Mouse (Mus musculus): ENCODE data around the gene Mslnl. TPM values are rescaled to one million over a fixed set of nuclear protein-coding genes. Genes with fewer than 3 reads are reported as not detected.
"Not testable (repeated sequence)": the region's sequence is repeated elsewhere in the genome, so short reads cannot be mapped to it uniquely, and the experiment has no call there.

Gene Mslnl
- polyA plus RNA-seq, 1 experiment from 2014 or later, result 0.05 TPM

GRCm38 (mm10) chr17:25728009-25728270, 7.9 kb upstream of the Mslnl start:
- WGBS, result 14% methylated on average over 4 of the region's 4 CpGs
- Histone ChIP-seq H3K27ac (ENCODE audit: low read length) (peak overlapping the region; percentile 38), H3K4me2 (ENCODE audit: low read depth, low read length) (peak overlapping the region; percentile 93), H3K9me3 (replicated peaks; ENCODE audit: control insufficient read depth, low read length) (no peaks in the 10 kb centered on the region), H3K27me3 (ENCODE audit: control insufficient read depth, insufficient read depth, low read length) (no peaks in the 10 kb centered on the region), H3K9ac (ENCODE audit: low read length) (peak overlapping the region; percentile 96), H3K36me3 (ENCODE audit: control insufficient read depth, insufficient read depth, low read length) (no peaks in the 10 kb centered on the region), H3K4me3 (replicated peaks; ENCODE audit: low read length) (peak overlapping the region; percentile 78), H3K4me1 (ENCODE audit: control insufficient read depth, insufficient read depth, low read length) (peaks cover 16% of the 10 kb centered on the region)
- ATAC-seq (ENCODE audit: insufficient read depth, low FRiP score), result no peak

- Histone ChIP-seq H3K9me3 (replicated peaks; ENCODE audit: control insufficient read depth, low read length) (no peaks in the 10 kb centered on the region), H3K4me3 (replicated peaks; ENCODE audit: low read length) (no peak overlapping the region), H3K36me3 (ENCODE audit: control insufficient read depth, insufficient read depth, low read length) (no peaks in the 10 kb centered on the region), H3K27me3 (ENCODE audit: control insufficient read depth, insufficient read depth, low read length) (no peaks in the 10 kb centered on the region), H3K9ac (ENCODE audit: low read length) (no peak overlapping the region), H3K27ac (ENCODE audit: low read length) (no peak overlapping the region), H3K4me2 (ENCODE audit: low read depth, low read length) (no peak overlapping the region), H3K4me1 (ENCODE audit: control insufficient read depth, insufficient read depth, low read length) (peaks cover 10% of the 10 kb centered on the region)
- 17% methylated on average over 2 of the region's 2 CpGs for WGBS
- ATAC-seq (ENCODE audit: insufficient read depth, low FRiP score), result no peak
Measured at GRCm38 (mm10) chr17:25732082-25732481, 3.8 kb upstream of the Mslnl start.

- H3K4me3 ChIP-seq (replicated peaks; ENCODE audit: low read length), result no peak overlapping the region
- no peaks in the 10 kb centered on the region for H3K27me3 ChIP-seq (ENCODE audit: control insufficient read depth, insufficient read depth, low read length)
- no peak overlapping the region for H3K27ac ChIP-seq (ENCODE audit: low read length)
- no peak for ATAC-seq (ENCODE audit: insufficient read depth, low FRiP score)
- no peak overlapping the region for H3K4me2 ChIP-seq (ENCODE audit: low read depth, low read length)
- H3K9ac ChIP-seq (ENCODE audit: low read length), result no peak overlapping the region
- no peaks in the 10 kb centered on the region for H3K4me1 ChIP-seq (ENCODE audit: control insufficient read depth, insufficient read depth, low read length)
- no peaks in the 10 kb centered on the region for H3K9me3 ChIP-seq (replicated peaks; ENCODE audit: control insufficient read depth, low read length)
- no peaks in the 10 kb centered on the region for H3K36me3 ChIP-seq (ENCODE audit: control insufficient read depth, insufficient read depth, low read length)
- WGBS, result 78% methylated on average over 5 of the region's 5 CpGs
Measured at GRCm38 (mm10) chr17:25735246-25735645, 596 bp upstream of the Mslnl start.

- no peaks in the 10 kb centered on the region for H3K9me3 ChIP-seq (replicated peaks; ENCODE audit: control insufficient read depth, low read length)
- H3K4me1 ChIP-seq (ENCODE audit: control insufficient read depth, insufficient read depth, low read length), result no peaks in the 10 kb centered on the region
- no peak overlapping the region for H3K4me2 ChIP-seq (ENCODE audit: low read depth, low read length)
- H3K4me3 ChIP-seq (replicated peaks; ENCODE audit: low read length), result no peak overlapping the region
- no peaks in the 10 kb centered on the region for H3K36me3 ChIP-seq (ENCODE audit: control insufficient read depth, insufficient read depth, low read length)
- H3K27me3 ChIP-seq (ENCODE audit: control insufficient read depth, insufficient read depth, low read length), result no peaks in the 10 kb centered on the region
- H3K9ac ChIP-seq (ENCODE audit: low read length), result no peak overlapping the region
- no peak for ATAC-seq (ENCODE audit: insufficient read depth, low FRiP score)
- no peak overlapping the region for H3K27ac ChIP-seq (ENCODE audit: low read length)
- 78% methylated on average over 7 of the region's 7 CpGs for WGBS
Measured at GRCm38 (mm10) chr17:25738861-25739260, 3.0 kb downstream of the Mslnl start.

GRCm38 (mm10) chr17:25741471-25741870, 5.6 kb downstream of the Mslnl start:
- H3K27ac ChIP-seq (ENCODE audit: low read length); H3K9ac ChIP-seq (ENCODE audit: low read length); ATAC-seq (ENCODE audit: insufficient read depth, low FRiP score); H3K36me3 ChIP-seq (ENCODE audit: control insufficient read depth, insufficient read depth, low read length); H3K4me1 ChIP-seq (ENCODE audit: control insufficient read depth, insufficient read depth, low read length); H3K9me3 ChIP-seq (replicated peaks; ENCODE audit: control insufficient read depth, low read length); H3K4me3 ChIP-seq (replicated peaks; ENCODE audit: low read length); H3K4me2 ChIP-seq (ENCODE audit: low read depth, low read length); H3K27me3 ChIP-seq (ENCODE audit: control insufficient read depth, insufficient read depth, low read length): not testable (repeated sequence)
- WGBS, result 74% methylated on average over 12 of the region's 12 CpGs

GRCm38 (mm10) chr17:25743831-25744230, 8.0 kb downstream of the Mslnl start:
- no peak overlapping the region for H3K4me3 ChIP-seq (replicated peaks; ENCODE audit: low read length)
- 89% methylated on average over 9 of the region's 9 CpGs for WGBS
- no peak for ATAC-seq (ENCODE audit: insufficient read depth, low FRiP score)
- no peak overlapping the region for H3K27ac ChIP-seq (ENCODE audit: low read length)
- no peaks in the 10 kb centered on the region for H3K9me3 ChIP-seq (replicated peaks; ENCODE audit: control insufficient read depth, low read length)
- H3K27me3 ChIP-seq (ENCODE audit: control insufficient read depth, insufficient read depth, low read length), result no peaks in the 10 kb centered on the region
- no peaks in the 10 kb centered on the region for H3K4me1 ChIP-seq (ENCODE audit: control insufficient read depth, insufficient read depth, low read length)
- no peak overlapping the region for H3K4me2 ChIP-seq (ENCODE audit: low read depth, low read length)
- H3K36me3 ChIP-seq (ENCODE audit: control insufficient read depth, insufficient read depth, low read length), result no peaks in the 10 kb centered on the region
- no peak overlapping the region for H3K9ac ChIP-seq (ENCODE audit: low read length)

- ATAC-seq (ENCODE audit: insufficient read depth, low FRiP score), result no peak
- 73% methylated on average over 10 of the region's 10 CpGs for WGBS
Measured at GRCm38 (mm10) chr17:25744311-25744710, 8.5 kb downstream of the Mslnl start.

GRCm38 (mm10) chr17:25748238-25748637, 12.4 kb downstream of the Mslnl start:
- H3K4me2 ChIP-seq (ENCODE audit: low read depth, low read length), result no peak overlapping the region
- H3K27me3 ChIP-seq (ENCODE audit: control insufficient read depth, insufficient read depth, low read length), result no peaks in the 10 kb centered on the region
- H3K4me1 ChIP-seq (ENCODE audit: control insufficient read depth, insufficient read depth, low read length), result peaks cover 6% of the 10 kb centered on the region
- WGBS, result 83% methylated on average over 4 of the region's 4 CpGs
- ATAC-seq (ENCODE audit: insufficient read depth, low FRiP score), result no peak
- H3K9ac ChIP-seq (ENCODE audit: low read length), result no peak overlapping the region
- H3K9me3 ChIP-seq (replicated peaks; ENCODE audit: control insufficient read depth, low read length), result no peaks in the 10 kb centered on the region
- H3K27ac ChIP-seq (ENCODE audit: low read length), result no peak overlapping the region
- no peak overlapping the region for H3K4me3 ChIP-seq (replicated peaks; ENCODE audit: low read length)
- no peaks in the 10 kb centered on the region for H3K36me3 ChIP-seq (ENCODE audit: control insufficient read depth, insufficient read depth, low read length)

More at GRCm38 (mm10) chr17:25744311-25744710, 8.5 kb downstream of the Mslnl start:
- no peaks in the 10 kb centered on the region for H3K9me3 ChIP-seq (replicated peaks; ENCODE audit: control insufficient read depth, low read length)
- no peaks in the 10 kb centered on the region for H3K36me3 ChIP-seq (ENCODE audit: control insufficient read depth, insufficient read depth, low read length)
- H3K4me2 ChIP-seq (ENCODE audit: low read depth, low read length), result no peak overlapping the region
- no peaks in the 10 kb centered on the region for H3K27me3 ChIP-seq (ENCODE audit: control insufficient read depth, insufficient read depth, low read length)
- no peaks in the 10 kb centered on the region for H3K4me1 ChIP-seq (ENCODE audit: control insufficient read depth, insufficient read depth, low read length)
- no peak overlapping the region for H3K27ac ChIP-seq (ENCODE audit: low read length)
- H3K9ac ChIP-seq (ENCODE audit: low read length), result no peak overlapping the region
- H3K4me3 ChIP-seq (replicated peaks; ENCODE audit: low read length), result no peak overlapping the region

- Histone ChIP-seq H3K27ac (ENCODE audit: low read length) (no peak overlapping the region), H3K4me3 (replicated peaks; ENCODE audit: low read length) (no peak overlapping the region), H3K4me2 (ENCODE audit: low read depth, low read length) (no peak overlapping the region), H3K27me3 (ENCODE audit: control insufficient read depth, insufficient read depth, low read length) (no peaks in the 10 kb centered on the region), H3K4me1 (ENCODE audit: control insufficient read depth, insufficient read depth, low read length) (peaks cover 6% of the 10 kb centered on the region), H3K36me3 (ENCODE audit: control insufficient read depth, insufficient read depth, low read length) (no peaks in the 10 kb centered on the region), H3K9me3 (replicated peaks; ENCODE audit: control insufficient read depth, low read length) (no peaks in the 10 kb centered on the region), H3K9ac (ENCODE audit: low read length) (no peak overlapping the region)
- 79% methylated on average over 6 of the region's 6 CpGs for WGBS
- ATAC-seq (ENCODE audit: insufficient read depth, low FRiP score), result no peak
Measured at GRCm38 (mm10) chr17:25749314-25749713, 13.5 kb downstream of the Mslnl start.

- H3K9ac ChIP-seq (ENCODE audit: low read length), result 0 out of 2 replicates have a peak overlapping the region, but pooled peaks have one; percentile 31
- no peak overlapping the region for H3K4me3 ChIP-seq (replicated peaks; ENCODE audit: low read length)
- WGBS, result 27% methylated on average over 5 of the region's 5 CpGs
- H3K36me3 ChIP-seq (ENCODE audit: control insufficient read depth, insufficient read depth, low read length), result no peaks in the 10 kb centered on the region
- H3K4me1 ChIP-seq (ENCODE audit: control insufficient read depth, insufficient read depth, low read length), result peaks cover 9% of the 10 kb centered on the region
- no peaks in the 10 kb centered on the region for H3K27me3 ChIP-seq (ENCODE audit: control insufficient read depth, insufficient read depth, low read length)
- H3K4me2 ChIP-seq (ENCODE audit: low read depth, low read length), result no peak overlapping the region
- H3K27ac ChIP-seq (ENCODE audit: low read length), result no peak overlapping the region
- ATAC-seq (ENCODE audit: insufficient read depth, low FRiP score), result no peak
- no peaks in the 10 kb centered on the region for H3K9me3 ChIP-seq (replicated peaks; ENCODE audit: control insufficient read depth, low read length)
Measured at GRCm38 (mm10) chr17:25751446-25751845, 15.6 kb downstream of the Mslnl start.

Measured in stomach, embryonic 16.5 days (tissue).